ENCODE assay signal across 13 mouse cellular contexts in genomic region chr11:116063562-116063961, GRCm38 (mm10). TPM values are rescaled to one million over a fixed set of nuclear protein-coding genes. Genes with fewer than 3 reads are reported as not detected.
DNase-seq lines count a peak whose midpoint lies in the region; ATAC-seq and TF ChIP-seq lines count a peak whose summit lies in the region.
"Had no signal": no experiment of that assay in that cellular context is flagged by ENCODE, and none has a peak within 500 bp of the region (broad histone marks: within the 10 kb centered on the region; RNA-seq: fewer than 3 reads in every experiment).

No protein-coding gene starts in this region.

- H3K4me1 ChIP-seq in midbrain, postnatal 0 days (ENCODE audit: insufficient read depth, low read length) = no peaks in the 10 kb centered on the region
- H3K4me1 ChIP-seq in midbrain, embryonic 14.5 days (ENCODE audit: control insufficient read depth, insufficient read depth, low read length) = no peaks in the 10 kb centered on the region
- H3K4me1 ChIP-seq: heart, embryonic 15.5 days had no signal

- H3K36me3 ChIP-seq in midbrain, postnatal 0 days (ENCODE audit: insufficient read depth, low read length) = peaks cover 34% of the 10 kb centered on the region
- peaks cover 33% of the 10 kb centered on the region for H3K36me3 ChIP-seq in midbrain, embryonic 14.5 days (ENCODE audit: control insufficient read depth, insufficient read depth, low read length)

- no peak overlapping the region for H3K4me3 ChIP-seq in midbrain, postnatal 0 days (ENCODE audit: low read depth, low read length)
- H3K4me3 ChIP-seq in midbrain, embryonic 14.5 days (replicated peaks; ENCODE audit: low read depth, low read length) = no peak overlapping the region
- H3K4me3 ChIP-seq: heart, embryonic 15.5 days; kidney, embryonic 15.5 days had no signal

- no peaks in the 10 kb centered on the region for H3K27me3 ChIP-seq in midbrain, postnatal 0 days (ENCODE audit: insufficient read depth, low read length)
- H3K27me3 ChIP-seq in midbrain, embryonic 14.5 days (ENCODE audit: control insufficient read depth, insufficient read depth, low read length) = no peaks in the 10 kb centered on the region
- H3K27me3 ChIP-seq: heart, embryonic 15.5 days; kidney, embryonic 15.5 days had no signal

- ATAC-seq in midbrain, postnatal 0 days (ENCODE audit: low FRiP score) = no peak
- ATAC-seq in midbrain, embryonic 14.5 days (ENCODE audit: low FRiP score, low TSS enrichment) = no peak
- ATAC-seq in granulocyte monocyte progenitor cell, adult 5-6 weeks (replicated peaks; ENCODE audit: poor library complexity, severe bottlenecking) = no peak

- H3K27ac ChIP-seq in midbrain, postnatal 0 days (ENCODE audit: low read depth, low read length) = no peak overlapping the region
- no peak overlapping the region for H3K27ac ChIP-seq in midbrain, embryonic 14.5 days (replicated peaks; ENCODE audit: low read depth, low read length)
- H3K27ac ChIP-seq: heart, embryonic 15.5 days; kidney, embryonic 15.5 days had no signal

- 64% methylated on average over 13 of the region's 13 CpGs for WGBS in midbrain, postnatal 0 days
- WGBS in midbrain, embryonic 14.5 days = 67% methylated on average over 13 of the region's 13 CpGs

- no peak overlapping the region for H3K4me2 ChIP-seq in midbrain, postnatal 0 days (ENCODE audit: low read depth, low read length, poor library complexity, severe bottlenecking)
- H3K4me2 ChIP-seq in midbrain, embryonic 14.5 days (ENCODE audit: low read length) = no peak overlapping the region
- H3K4me2 ChIP-seq: heart, embryonic 15.5 days; kidney, embryonic 15.5 days had no signal

- 0 out of 2 replicates have a peak overlapping the region, but pooled peaks have one; percentile 19 for H3K9ac ChIP-seq in midbrain, postnatal 0 days (replicated peaks; ENCODE audit: low read length, poor library complexity, severe bottlenecking)
- H3K9ac ChIP-seq in midbrain, embryonic 14.5 days (replicated peaks; ENCODE audit: low read length) = no peak overlapping the region
- H3K9ac ChIP-seq: heart, embryonic 15.5 days; kidney, embryonic 15.5 days had no signal

- peak; percentile 21 for DNase-seq in gastrocnemius, adult 18-20 months (ENCODE audit: low spot score)
- no peak for DNase-seq in gastrocnemius, postnatal 25 days
- DNase-seq in midbrain, postnatal 0 days (ENCODE audit: low spot score) = peak; percentile 44
- DNase-seq in midbrain, embryonic 14.5 days = no peak
- DNase-seq in cerebellum, postnatal 10 days = peak; percentile 87 to 94
- no peak for DNase-seq in heart, adult 11 months
- DNase-seq: adrenal gland, postnatal 36 days; layer of hippocampus, adult 9-11 months; right cerebral cortex, adult 18-20 months; spleen, adult 18-20 months had no signal

- no peaks in the 10 kb centered on the region for H3K9me3 ChIP-seq in midbrain, postnatal 0 days (ENCODE audit: low read length)
- no peaks in the 10 kb centered on the region for H3K9me3 ChIP-seq in midbrain, embryonic 14.5 days (ENCODE audit: control insufficient read depth, low read length)
- H3K9me3 ChIP-seq: heart, embryonic 15.5 days; kidney, embryonic 15.5 days had no signal

- TF ChIP-seq CTCF in midbrain, postnatal 0 days (IDR thresholded peaks at IDR 0.05) = no peak

RNA-seq across cellular contexts. Expression of gene Unc13d, which starts 14.2 kb away (rescaled TPM):
- under 1 TPM; 0.23 to 0.88 TPM for total RNA-seq in gastrocnemius, adult 18-20 months (2021)
- total RNA-seq in gastrocnemius, postnatal 25 days (2021) = under 1 TPM; 0.16 to 0.38 TPM
- 0.22 and 0.71 TPM in 2 replicates for total RNA-seq in midbrain, postnatal 0 days (2014; rRNA removed)
- polyA plus RNA-seq in midbrain, postnatal 0 days (2015; fragmentation: Nextera tagmentation; extraction: Ambion mirVana) = 0.67 and 0.77 TPM in 2 replicates
- polyA plus RNA-seq in midbrain, embryonic 14.5 days (2014; fragmentation: Nextera tagmentation; extraction: Ambion mirVana) = 1.1 and 1.5 TPM in 2 replicates
- 19.1 and 26.7 TPM in 2 replicates for total RNA-seq in granulocyte monocyte progenitor cell, adult 5-6 weeks (2014; fragmentation: Nextera tagmentation)
- 18.2 and 21.1 TPM in 2 replicates for total RNA-seq in granulocyte monocyte progenitor cell, adult 5-6 weeks (2017)

RNA-seq across cellular contexts. Expression of gene Wbp2, which starts 23.2 kb away (rescaled TPM):
- 10 to 100 TPM; 91.4 to 92.8 TPM for total RNA-seq in gastrocnemius, adult 18-20 months (2021)
- 10 to 100 TPM; 58.1 to 64.4 TPM for total RNA-seq in gastrocnemius, postnatal 25 days (2021)
- 119 and 150 TPM in 2 replicates for total RNA-seq in midbrain, postnatal 0 days (2014; rRNA removed)
- 254 and 267 TPM in 2 replicates for polyA plus RNA-seq in midbrain, postnatal 0 days (2015; fragmentation: Nextera tagmentation; extraction: Ambion mirVana)
- polyA plus RNA-seq in midbrain, embryonic 14.5 days (2014; fragmentation: Nextera tagmentation; extraction: Ambion mirVana) = 152 and 160 TPM in 2 replicates
- total RNA-seq in granulocyte monocyte progenitor cell, adult 5-6 weeks (2014; fragmentation: Nextera tagmentation) = 83.3 and 96.6 TPM in 2 replicates
- 13.6 and 17.3 TPM in 2 replicates for total RNA-seq in granulocyte monocyte progenitor cell, adult 5-6 weeks (2017)

RNA-seq across cellular contexts. Expression of gene Unk, which starts 33.4 kb away (rescaled TPM):
- 1 to 10 TPM; 5.1 to 7.5 TPM for total RNA-seq in gastrocnemius, adult 18-20 months (2021)
- 1 to 10 TPM; 6.1 to 6.6 TPM for total RNA-seq in gastrocnemius, postnatal 25 days (2021)
- total RNA-seq in midbrain, postnatal 0 days (2014; rRNA removed) = 45.2 and 55.1 TPM in 2 replicates
- polyA plus RNA-seq in midbrain, postnatal 0 days (2015; fragmentation: Nextera tagmentation; extraction: Ambion mirVana) = 25.5 and 26.7 TPM in 2 replicates
- polyA plus RNA-seq in midbrain, embryonic 14.5 days (2014; fragmentation: Nextera tagmentation; extraction: Ambion mirVana) = 26.5 and 33.0 TPM in 2 replicates
- 25.4 and 40.0 TPM in 2 replicates for total RNA-seq in granulocyte monocyte progenitor cell, adult 5-6 weeks (2014; fragmentation: Nextera tagmentation)
- 15.2 and 19.9 TPM in 2 replicates for total RNA-seq in granulocyte monocyte progenitor cell, adult 5-6 weeks (2017)

RNA-seq across cellular contexts. Expression of gene H3f3b, which starts 35.8 kb away (rescaled TPM):
- 10 to 100 TPM; 49.1 to 71.3 TPM for total RNA-seq in gastrocnemius, adult 18-20 months (2021)
- total RNA-seq in gastrocnemius, postnatal 25 days (2021) = 10 to 100 TPM; 65.8 to 68.4 TPM
- total RNA-seq in midbrain, postnatal 0 days (2014; rRNA removed) = 568 and 792 TPM in 2 replicates
- 2,143 and 2,254 TPM in 2 replicates for polyA plus RNA-seq in midbrain, postnatal 0 days (2015; fragmentation: Nextera tagmentation; extraction: Ambion mirVana)
- polyA plus RNA-seq in midbrain, embryonic 14.5 days (2014; fragmentation: Nextera tagmentation; extraction: Ambion mirVana) = 2,683 and 2,948 TPM in 2 replicates
- total RNA-seq in granulocyte monocyte progenitor cell, adult 5-6 weeks (2014; fragmentation: Nextera tagmentation) = 447 and 460 TPM in 2 replicates
- 931 and 1,017 TPM in 2 replicates for total RNA-seq in granulocyte monocyte progenitor cell, adult 5-6 weeks (2017)

RNA-seq across cellular contexts. Expression of gene Galk1, which starts 51.0 kb away (rescaled TPM):
- total RNA-seq in gastrocnemius, adult 18-20 months (2021) = 1 to 10 TPM; 2.6 to 3.2 TPM
- total RNA-seq in gastrocnemius, postnatal 25 days (2021) = 1 to 10 TPM; 3.6 to 4.3 TPM
- total RNA-seq in midbrain, postnatal 0 days (2014; rRNA removed) = 36.3 and 44.0 TPM in 2 replicates
- polyA plus RNA-seq in midbrain, postnatal 0 days (2015; fragmentation: Nextera tagmentation; extraction: Ambion mirVana) = 47.7 and 49.5 TPM in 2 replicates
- polyA plus RNA-seq in midbrain, embryonic 14.5 days (2014; fragmentation: Nextera tagmentation; extraction: Ambion mirVana) = 32.5 and 39.3 TPM in 2 replicates
- 36.7 and 62.2 TPM in 2 replicates for total RNA-seq in granulocyte monocyte progenitor cell, adult 5-6 weeks (2014; fragmentation: Nextera tagmentation)
- total RNA-seq in granulocyte monocyte progenitor cell, adult 5-6 weeks (2017) = 41.3 and 52.3 TPM in 2 replicates

Comparison
In these comparisons a context has a peak if more than half of its experiments do, and no peak if none do; other contexts are left out.
1. DNase-seq: peak in gastrocnemius, adult 18-20 months (single experiment), midbrain, postnatal 0 days (single experiment) and cerebellum, postnatal 10 days (2 of 2); none in gastrocnemius, postnatal 25 days (single experiment), midbrain, embryonic 14.5 days (single experiment) and heart, adult 11 months (single experiment).
2. RNA of gene Unc13d, which starts 14.2 kb away (total RNA-seq): 18.2 to 26.7 TPM in granulocyte monocyte progenitor cell, adult 5-6 weeks; 0.23 to 0.88 TPM in gastrocnemius, adult 18-20 months, 0.16 to 0.38 TPM in gastrocnemius, postnatal 25 days and 0.22 to 0.71 TPM in midbrain, postnatal 0 days; every median in the first group is over 10 times any median in the second.